Mouse (Mus musculus): ENCODE results near the gene Map1s.

- TF ChIP-seq CTCF (IDR thresholded peaks at IDR 0.05; ENCODE audit: insufficient read depth, low read depth, low read length), result no peak
- no peak for TF ChIP-seq POLR2A (IDR thresholded peaks at IDR 0.05; ENCODE audit: insufficient read depth, low read depth, low read length)
Observed at GRCm38 (mm10) chr8:70934786-70935185, 29.1 kb downstream of the Map1s start.
